Mouse (Mus musculus): Measurements from ENCODE around the gene Foxo1.

Foxo1 gene

DNA sequence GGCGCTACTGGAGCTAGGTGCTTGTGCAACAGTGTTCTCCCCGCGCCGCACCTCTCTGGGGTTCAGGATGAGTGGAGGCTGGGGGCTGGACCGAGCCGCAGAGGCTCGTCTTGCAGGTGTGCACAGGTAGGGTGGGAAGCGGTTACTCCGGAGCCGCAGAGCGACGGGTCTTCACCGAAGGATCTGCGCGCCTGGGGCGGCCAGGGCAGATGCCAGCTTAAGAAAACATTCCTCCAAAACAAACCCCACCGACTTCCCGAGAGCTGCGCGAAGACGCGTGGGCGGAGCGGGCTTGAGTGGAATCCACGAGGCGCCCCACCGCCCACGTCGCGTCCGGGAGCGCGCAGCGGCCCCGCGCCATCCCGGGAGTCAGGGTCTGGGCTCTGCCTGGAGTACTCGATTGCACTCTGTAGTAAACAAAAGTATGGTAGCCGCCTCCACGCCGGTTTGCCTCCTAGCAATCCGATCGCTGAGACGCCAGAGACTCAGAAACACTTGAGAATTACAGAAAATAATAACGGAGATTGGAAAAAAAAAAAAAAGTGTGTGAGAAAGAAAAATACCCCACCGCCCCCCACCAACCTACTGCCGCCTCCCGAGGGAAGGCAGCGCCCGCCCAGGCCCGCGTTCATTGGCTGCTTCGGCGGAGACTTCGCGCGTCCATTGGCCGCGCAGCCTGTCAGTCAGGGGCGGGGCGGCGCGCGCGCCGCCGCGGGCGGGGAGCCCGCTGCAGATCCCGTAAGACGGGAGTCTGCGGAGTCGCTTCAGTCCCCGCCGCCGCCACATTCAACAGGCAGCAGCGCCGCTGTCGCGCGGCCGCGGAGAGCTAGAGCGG lies at the start of gene Foxo1:
TSS of gene Foxo1 (plus strand) at position 685 of the 835 bp plus-strand sequence.
- DNase-seq (ENCODE audit: low read depth), result peak; percentile 97

DNA sequence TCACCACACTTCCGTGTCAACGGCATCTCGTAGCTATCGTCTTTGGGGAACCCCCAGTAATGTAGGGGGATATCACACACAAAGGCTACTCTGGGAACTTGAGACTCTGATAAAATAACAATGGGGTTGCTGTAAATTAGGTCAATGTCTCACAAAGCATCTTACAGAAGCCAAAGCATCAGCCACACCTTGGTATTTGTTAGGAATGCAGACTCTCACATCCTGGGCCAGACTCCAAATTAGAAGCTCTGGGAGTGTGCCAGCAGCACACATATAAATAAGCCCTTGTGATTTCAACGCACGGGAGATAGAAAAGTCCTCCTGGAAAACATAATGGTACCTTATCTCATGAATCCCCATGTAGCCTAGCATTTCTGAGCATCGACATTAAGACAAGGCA lies 49.3 kb upstream of the Foxo1 start:
- no peak for DNase-seq (ENCODE audit: low read depth)

DNA sequence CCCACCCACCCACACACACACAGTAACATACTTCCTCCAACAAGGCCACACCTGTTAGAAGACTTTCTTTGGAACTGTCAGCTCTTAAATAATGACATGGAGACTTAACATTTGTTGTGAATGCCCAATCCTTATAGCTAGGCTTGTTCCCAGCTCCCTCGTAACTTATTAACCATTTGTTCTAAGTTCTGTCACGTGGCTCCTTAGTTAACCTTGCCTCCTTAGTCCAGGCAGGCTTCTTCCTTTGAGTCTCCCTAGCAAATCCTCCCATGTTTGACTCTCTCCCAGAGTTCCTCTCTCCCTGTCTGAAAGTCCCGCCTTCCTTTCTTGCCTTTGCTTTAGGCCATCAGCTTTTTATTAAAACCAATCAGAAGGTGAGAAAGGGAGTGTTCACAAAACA lies 47.1 kb upstream of the Foxo1 start:
- DNase-seq (ENCODE audit: low read depth), result no peak

DNA sequence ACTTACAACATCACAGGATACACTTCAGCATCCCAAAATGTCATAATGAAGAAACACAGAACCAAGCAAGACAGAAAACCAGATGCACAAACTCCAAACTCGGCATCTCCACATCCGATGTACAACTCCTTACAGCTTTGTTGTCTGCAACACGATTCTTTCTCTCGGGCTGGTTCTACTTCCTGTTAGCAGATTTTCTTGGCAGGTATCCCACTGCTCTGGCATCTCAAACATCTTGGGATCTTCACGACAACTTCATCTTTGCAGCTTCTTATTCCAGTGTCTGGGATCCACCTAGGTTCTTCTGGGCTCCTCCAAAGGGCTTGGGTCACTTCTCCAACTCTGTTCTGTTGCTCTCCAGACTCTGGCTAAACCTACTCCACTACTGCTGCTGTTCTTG lies 46.2 kb upstream of the Foxo1 start:
- DNase-seq (ENCODE audit: low read depth), result no peak

DNA sequence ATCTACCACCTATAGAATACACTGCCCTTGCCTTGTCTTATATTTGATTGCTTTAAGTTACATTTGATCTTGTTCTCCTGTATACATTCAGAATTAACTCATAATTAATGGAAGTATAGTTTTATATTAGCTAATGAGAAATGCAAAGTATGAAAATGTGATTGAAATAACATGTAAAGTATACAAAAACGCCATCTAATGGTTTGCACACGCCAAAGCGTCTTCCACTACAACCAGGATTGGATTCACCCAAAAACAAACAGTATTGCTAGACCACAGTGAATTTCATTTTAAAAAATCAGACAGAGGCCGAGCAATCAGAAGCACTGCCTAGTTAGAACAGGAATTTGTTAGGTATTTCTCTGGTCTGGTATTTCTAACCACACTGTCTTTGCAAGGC lies 31.6 kb upstream of the Foxo1 start:
- DNase-seq (ENCODE audit: low read depth), result no peak

DNA sequence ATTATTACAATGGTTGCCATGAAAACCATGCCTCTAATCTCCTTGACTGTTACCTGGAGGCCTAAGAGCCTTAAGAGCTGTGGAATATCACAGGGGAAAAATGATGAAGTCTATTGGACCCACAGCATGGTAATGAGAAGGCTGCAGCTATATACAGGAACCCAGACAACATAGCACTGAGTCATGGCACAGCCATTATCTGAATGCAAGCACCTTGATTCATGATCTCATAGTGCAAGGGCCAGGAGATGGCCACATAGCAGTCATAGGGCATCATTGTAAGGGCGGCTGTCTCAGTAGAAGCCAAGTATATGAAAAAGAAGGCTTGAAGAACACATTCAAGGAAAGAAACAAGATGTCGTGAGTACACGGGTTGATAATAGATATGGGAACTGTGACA lies 31.0 kb upstream of the Foxo1 start:
- no peak for DNase-seq (ENCODE audit: low read depth)

DNA sequence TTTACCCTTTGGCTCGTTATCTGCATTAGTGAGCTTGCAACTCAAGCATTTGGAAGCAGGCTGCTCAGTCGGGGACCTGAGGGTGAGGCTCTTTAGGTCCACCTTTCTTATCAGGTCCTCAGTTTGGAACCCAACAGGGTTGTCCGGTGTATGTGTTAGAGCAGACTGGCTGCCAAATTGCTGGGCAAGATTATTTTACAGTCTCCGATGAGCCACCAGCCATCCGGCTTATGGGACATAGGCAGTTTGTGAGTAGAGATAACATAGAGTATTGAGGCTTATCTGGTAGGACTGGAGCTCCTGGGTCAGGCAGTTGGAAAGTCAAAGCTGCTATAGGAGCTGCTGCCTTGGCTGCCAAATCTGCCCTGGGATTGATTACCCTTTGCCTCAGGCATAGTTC lies 27.1 kb upstream of the Foxo1 start:
- no peak for DNase-seq (ENCODE audit: low read depth)

DNA sequence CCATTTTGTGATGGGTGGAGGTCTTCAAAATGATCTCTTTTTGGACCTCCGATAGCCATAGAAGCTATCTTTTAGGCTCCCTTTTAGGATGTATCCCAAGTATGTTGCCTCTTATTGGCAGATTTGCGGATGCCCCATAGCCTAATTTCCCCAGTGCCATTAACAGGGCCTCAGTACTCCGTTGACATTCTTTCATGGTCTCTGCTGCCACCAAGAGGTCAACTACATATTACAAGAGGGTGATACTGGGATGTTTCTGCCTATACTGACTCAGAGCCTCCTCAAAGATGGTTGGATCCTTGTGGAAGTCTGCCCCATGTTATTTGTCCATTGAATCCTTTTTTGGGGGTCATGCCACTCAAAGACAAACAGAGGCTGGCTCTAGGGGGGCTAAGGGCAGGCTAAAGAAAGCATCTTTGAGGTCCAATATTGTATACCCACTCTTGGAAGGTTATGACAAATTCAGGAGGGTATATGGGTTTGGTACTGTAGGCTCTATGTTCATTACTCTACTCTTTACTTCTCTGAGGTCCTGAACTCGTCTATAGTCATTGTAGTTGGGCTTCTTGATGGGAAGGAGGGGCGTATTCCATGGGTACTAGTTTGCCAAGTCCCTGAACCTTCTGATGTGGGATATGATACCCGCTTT lies 25.6 kb upstream of the Foxo1 start:
- DNase-seq (ENCODE audit: low read depth), result peak; percentile 86

DNA sequence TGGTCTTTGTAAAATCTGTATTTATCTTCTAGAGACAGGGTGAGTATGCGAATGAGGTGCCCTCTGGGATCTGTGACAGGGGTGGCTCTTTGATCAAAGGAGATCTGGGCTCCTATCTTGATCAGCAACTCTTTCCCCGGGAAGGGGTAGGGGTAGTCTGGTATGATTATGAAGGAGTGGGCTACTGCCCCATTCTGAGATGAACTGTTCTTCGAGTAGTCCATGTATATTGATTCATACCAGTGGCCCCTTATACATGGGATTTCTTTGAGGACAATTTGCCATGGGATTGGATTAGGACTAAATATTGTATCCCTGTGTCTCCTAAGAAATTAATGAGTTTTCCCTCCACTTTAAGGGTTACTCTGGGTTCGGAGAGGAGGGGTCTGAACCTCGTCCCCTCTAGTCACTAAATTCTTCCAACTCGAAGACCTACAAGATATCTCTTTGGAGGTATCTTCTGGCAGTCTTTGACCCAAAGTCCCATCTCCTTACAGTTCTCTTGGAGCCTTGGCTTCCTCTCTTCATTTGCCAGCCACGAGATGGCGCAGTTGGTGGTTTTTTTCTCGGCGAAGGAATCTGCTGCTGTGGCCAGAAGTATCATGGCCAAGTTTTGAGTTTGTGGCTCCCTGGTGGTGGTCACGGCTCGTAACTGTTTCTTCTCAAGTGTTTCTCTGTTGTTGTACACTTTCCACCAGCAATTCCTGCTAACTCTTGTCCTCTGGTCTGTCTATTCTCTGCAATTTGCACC lies 24.7 kb upstream of the Foxo1 start:
- peak; percentile 76 for DNase-seq (ENCODE audit: low read depth)

DNA sequence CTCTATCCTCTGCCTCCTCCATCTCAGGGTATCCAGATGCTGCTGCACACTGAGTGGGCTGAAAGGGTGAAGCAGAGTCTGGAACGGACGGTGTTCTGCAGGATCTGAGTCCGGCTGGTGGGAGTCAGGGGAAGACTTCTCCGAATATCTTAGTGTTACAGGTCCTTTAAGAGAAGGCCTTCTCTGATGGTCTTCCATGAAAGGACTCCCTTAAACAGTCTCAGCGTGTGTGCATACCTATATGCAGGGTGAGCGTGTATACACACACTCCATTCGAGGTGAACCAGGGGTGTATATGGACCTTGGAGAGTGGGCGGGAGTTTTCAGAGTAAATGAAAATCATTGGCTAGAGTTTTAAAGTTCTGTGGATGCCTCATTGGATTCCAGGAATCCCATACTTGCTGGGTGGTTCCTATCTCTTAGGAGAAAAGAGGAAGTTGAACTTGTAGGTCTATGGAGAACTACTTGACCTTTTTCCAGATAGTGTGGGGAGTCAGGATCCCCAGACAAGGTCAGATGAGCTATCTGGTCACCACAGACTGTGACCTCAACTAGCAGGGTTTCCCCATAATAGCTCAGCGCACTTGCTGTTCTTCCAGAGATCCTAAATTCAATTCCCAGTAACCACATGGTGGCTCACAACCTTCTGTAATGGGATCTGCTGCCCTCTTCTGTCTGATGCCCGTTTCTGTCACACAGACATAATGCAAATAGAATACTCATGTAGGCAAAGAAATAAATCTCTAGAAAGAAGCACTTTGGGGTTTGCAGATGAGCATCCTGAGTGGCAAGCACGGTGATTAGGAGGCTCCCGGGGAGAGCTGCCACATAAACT lies 21.9 kb upstream of the Foxo1 start:
- DNase-seq (ENCODE audit: low read depth), result no peak

DNA sequence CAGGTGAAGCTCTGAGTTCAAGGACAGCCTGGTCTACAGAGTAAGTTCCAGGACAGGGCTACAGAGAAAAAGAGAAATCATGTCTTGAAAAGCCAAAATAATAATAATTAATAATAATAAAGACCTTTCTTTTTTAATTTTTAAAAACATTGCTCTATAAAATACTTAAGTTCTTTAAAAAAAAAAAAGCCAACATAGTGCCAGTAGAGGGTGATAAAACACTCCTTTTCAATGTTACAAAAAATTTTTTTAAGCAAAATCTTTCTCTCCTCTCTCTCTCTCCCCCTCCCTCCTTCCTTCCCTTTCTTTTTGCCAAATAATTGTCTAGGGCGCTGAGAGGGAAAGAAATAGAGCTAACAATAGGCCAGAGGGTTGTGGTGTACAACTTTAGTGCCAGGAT lies 17.0 kb upstream of the Foxo1 start:
- DNase-seq (ENCODE audit: low read depth), result no peak

DNA sequence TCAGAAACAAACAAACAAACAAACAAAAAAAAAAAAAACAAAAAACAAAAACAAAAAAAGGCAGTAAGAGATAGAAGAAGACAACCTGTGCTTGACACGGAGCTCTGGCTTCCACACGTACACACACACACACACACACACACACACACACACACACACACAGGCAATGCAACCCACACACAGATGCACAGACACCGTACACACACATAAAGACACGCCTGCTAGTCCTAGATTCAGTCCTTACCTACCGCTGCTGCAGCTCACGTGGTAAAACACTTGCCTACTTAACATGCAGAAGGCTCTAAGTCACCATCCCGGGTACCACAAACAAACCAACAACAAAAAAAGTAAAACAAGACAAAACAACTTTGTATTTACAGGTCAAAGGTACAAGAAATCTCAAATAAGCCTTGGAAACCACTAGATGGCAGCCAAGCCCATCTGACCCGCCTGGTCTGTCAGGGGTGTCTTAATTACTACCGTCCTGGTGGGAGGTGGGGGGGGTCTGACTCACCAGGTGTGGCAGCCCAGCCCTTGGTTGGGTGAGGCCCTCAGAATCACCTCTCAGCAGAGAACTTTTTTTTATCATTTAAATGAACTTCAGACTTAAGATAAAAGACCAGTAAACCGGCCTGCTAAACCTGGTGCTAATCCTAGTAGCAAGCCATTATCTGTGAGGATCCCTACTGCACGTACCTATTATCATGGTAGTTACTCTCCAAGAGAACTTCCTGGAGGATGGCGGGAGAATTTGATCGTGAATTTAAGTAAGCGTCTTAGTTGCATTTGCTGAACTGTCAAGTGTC lies 14.3 kb upstream of the Foxo1 start:
- DNase-seq (ENCODE audit: low read depth), result peak; percentile 67

DNA sequence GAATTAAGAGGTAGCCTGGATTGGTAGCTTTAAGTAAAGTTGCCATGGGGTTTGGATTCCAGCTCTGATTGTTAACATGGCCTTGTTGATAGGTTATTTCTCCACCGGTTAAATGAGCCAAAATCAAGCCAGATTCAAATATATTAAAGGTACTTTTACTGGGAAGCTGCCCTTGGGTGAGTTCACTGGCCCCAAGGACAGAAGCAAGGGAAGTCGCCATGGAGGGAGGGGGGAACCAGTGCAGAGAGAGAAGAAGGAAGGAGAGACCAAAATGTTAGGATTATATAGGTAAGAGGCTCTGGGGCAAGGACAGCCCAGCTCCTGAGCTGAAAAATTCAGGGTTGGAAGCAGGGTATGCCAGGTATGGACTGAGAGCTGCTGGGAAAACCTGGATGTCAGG lies 13.6 kb upstream of the Foxo1 start:
- no peak for DNase-seq (ENCODE audit: low read depth)

DNA sequence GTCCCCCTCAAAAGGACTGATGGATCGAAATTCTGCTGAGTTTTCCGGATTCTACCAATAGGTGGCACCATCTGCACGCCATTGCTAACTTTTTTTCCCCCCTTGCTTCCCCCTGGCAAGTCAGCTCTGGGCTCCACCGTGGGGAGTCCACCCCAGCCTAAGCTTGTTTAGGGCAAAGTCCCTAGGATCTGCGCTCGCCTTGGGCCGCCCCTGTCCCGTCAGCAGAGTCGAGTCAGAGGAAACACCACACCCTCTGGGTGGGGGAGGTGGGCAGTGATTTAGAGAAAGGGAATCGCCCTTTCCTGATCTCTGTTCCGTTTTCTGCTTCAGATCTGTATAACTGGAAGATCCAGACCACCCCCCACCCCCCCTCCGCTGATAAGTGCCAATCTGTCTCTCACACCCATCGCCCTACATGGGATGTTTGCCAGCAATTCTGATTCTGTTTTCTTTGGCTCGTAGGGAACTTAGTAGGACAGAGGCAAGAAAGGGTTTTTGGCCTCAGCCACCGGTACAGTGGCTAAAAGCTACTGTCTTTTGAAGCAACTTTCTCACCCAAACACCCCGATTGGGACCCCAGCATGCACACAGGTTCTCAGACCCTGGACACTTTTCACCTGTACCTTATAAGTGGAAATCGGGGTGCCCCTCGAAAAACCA lies 10.2 kb upstream of the Foxo1 start:
- peak; percentile 83 for DNase-seq (ENCODE audit: low read depth)

DNA sequence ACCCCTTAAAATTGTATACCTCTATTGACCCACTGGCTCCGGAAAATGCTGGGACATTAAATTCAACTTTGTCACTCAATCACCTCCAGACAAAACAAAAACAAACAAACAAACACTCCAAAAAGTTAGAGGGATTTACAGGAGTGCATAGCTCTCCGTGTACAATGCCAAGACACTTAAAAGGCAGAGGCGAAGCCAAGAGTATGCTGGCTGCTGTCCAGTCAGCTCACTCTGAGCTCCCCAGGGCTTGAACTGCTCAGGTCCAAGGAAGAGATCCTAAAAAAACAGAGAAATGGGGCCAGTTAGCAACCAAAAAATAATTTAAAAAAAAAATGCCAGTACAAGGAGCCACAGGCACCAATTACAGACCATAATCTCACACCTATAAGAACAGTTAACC lies 9.6 kb upstream of the Foxo1 start:
- DNase-seq (ENCODE audit: low read depth), result no peak

DNA sequence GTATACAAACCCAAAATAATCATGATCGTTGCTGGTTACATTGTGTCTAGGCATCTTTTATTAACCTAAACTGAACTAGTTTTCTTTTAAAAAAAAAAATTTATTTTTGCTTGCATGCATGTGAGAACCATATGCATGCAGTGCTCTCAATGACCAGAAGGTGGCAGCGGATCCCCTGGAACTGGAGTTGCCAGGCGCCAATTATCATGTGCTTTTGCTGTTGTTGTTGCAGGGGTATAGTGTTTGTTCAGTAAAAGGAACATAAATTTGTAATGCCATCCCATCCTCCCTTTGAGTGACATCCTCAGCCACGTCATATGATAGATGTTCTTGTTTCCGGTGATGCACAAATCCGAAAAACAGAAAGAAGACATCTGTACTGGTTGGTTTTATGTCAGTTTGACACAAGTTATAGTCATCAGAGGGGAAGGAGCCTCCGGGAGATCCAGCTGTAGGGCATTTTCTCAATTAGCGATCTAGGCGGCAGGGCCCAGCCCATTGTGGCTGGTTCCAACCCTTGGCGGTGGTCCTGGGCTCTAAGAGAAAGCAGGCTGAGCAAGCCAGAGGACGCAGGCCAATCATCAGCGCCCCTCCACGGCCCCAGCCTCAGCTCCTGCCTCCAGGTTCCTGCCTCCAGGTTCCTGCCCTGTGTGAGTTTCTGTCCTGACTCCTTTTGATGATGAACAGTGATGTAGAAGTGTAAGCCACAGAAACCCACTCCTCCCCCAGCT lies 5.5 kb upstream of the Foxo1 start:
- peak; percentile 93 for DNase-seq (ENCODE audit: low read depth)

DNA sequence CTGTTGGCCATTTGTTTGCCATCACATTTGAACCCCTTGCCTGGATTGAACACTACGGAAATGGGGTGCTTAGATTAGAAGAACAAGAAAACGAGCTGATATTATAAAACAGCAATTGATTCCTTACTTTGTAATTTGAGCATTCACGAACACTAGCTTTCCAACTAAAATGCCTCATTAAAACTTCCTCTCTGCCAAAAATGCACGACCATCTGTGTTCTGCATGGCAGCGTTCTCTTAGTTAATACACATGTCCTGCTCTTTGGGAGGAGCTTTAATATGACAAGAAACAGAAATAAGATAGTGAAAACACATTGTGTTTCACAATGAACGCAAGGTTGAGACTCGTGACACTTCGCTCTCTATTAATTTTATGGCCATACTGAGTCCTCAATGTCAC lies 3.8 kb upstream of the Foxo1 start:
- DNase-seq (ENCODE audit: low read depth), result no peak

DNA sequence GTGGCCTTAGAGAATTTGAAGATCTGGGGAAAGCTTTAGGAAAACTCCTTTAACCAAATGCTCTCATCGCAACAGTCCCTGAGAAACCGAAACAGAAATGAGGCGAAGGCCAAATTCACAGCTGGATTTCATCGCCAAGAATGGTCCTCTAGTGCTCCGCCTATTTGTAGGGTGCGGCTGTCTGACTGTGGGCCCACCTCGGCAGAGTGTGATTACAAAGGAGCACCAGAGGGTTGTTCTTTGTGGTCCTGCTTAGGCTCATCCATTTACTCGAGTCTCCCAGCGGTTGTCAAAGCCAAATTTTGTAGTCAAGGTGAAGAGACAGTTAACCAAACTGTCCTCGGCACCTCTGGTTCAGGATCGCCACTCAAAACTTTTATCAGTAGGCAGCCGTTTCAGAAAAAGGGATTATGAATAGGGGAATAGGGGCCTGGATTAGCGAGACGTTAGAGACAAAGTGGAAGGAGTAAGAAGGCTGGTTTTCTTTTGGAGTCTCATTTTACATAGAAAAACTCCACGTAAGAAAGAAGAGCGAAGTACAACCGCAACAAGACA lies 1.5 kb upstream of the Foxo1 start:
- DNase-seq (ENCODE audit: low read depth), result no peak

DNA sequence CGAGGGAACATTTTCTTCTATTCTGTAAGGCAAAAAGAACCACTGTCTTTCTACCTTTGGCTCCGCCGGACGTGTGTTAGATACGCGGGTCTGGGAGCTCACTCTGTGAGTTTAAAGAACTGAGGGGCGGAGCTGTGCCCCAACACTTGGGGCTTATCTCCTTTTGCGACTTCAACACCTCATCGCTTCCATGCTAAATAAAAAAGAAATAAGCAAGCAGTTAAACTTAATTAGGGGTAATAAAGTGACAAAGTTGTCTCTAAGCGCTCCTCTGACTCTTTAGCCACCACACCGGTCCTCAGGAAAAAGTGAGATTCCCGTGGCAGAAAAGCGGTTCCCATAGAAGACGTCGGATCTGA lies 864 bp upstream of the Foxo1 start:
- peak; percentile 69 for DNase-seq (ENCODE audit: low read depth)

DNA sequence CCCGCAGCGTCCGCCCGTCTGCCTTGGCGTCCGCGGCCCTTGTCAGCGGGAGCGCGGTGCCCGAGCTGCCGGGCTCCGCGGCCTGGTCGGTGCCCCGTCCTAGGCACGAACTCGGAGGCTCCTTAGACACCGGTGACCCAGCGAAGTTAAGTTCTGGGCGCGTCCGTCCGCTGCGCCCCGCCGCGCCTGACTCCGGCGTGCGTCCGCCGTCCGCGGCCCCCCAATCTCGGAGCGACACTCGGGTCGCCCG lies 276 bp downstream of the Foxo1 start:
- no peak for DNase-seq (ENCODE audit: low read depth)

All from naive thymus-derived CD4-positive, alpha-beta T cell, adult 2 months (primary cell).